Mouse (Mus musculus) midbrain, embryonic 16.5 days (tissue): Measurements from ENCODE around the gene Gfpt2. TPM values are rescaled to one million over a fixed set of nuclear protein-coding genes. Genes with fewer than 3 reads are reported as not detected.

ENCODE experiments used
- ATAC-seq: fragments of 200-750 bp; cut with Nextera tagmentation; 2 replicates; pipeline ENCODE4 v1.8.0; 2017; ENCODE audit warnings: moderate TSS enrichment
- H3K27ac ChIP-seq: fragments of 300-500 bp; sonication (generic); 2 replicates; pipeline ENCODE4 v1.5.1; 2014; ENCODE audit warnings: mild to moderate bottlenecking, low read length, mixed read lengths
- H3K27me3 ChIP-seq: fragments of 300-500 bp; sonication (generic); 2 replicates; pipeline ENCODE4 v1.6.1; 2014; ENCODE audit warnings: low read depth, low read length, mixed read lengths; ENCODE audit not compliant: control insufficient read depth, insufficient read depth
- H3K36me3 ChIP-seq: fragments of 300-500 bp; sonication (generic); 2 replicates; pipeline ENCODE4 v1.6.1; 2014; ENCODE audit warnings: mild to moderate bottlenecking, low read length, moderate library complexity, mixed read lengths; ENCODE audit not compliant: control insufficient read depth, insufficient read depth
- H3K4me1 ChIP-seq: fragments of 300-500 bp; sonication (generic); 2 replicates; pipeline ENCODE4 v1.6.1; 2014; ENCODE audit warnings: mild to moderate bottlenecking, low read length, mixed read lengths; ENCODE audit not compliant: control insufficient read depth, insufficient read depth
- H3K4me2 ChIP-seq: fragments of 300-500 bp; sonication (generic); 2 replicates; pipeline ENCODE4 v1.6.1; 2014; ENCODE audit warnings: mild to moderate bottlenecking, low read length, mixed read lengths
- H3K4me3 ChIP-seq: fragments of 300-500 bp; sonication (generic); 2 replicates; pipeline ENCODE4 v1.5.1; 2014; ENCODE audit warnings: low read depth, mild to moderate bottlenecking, low read length, moderate library complexity, mixed read lengths
- H3K9ac ChIP-seq: fragments of 300-500 bp; sonication (generic); 2 replicates; pipeline ENCODE4 v1.6.1; 2014; ENCODE audit warnings: low read depth, low read length, mixed read lengths
- H3K9me3 ChIP-seq: fragments of 300-500 bp; sonication (generic); replicated peaks from 2 replicates; pipeline ENCODE4 v1.6.1; 2014; ENCODE audit warnings: mild to moderate bottlenecking, low read length, mixed read lengths; ENCODE audit not compliant: control insufficient read depth, poor library complexity, severe bottlenecking
- WGBS: fragments of 180-500 bp; shearing (Covaris S2); extraction: QIAGEN DNeasy Blood & Tissue Kit; methylation state at CpG from one replicate; pipeline ENCODE4 v1.1.7; 2014; 5-methylcytosine and 5-hydroxymethylcytosine counted together
- polyA plus RNA-seq: library from polyadenylated mRNA; unstranded; fragments of >200 nt; fragmentation: Nextera tagmentation; extraction: Ambion mirVana; gene quantifications from 2 replicates; pipeline ENCODE4 v1.2.1, GENCODE M21; 2015

Gene Gfpt2
- polyA plus RNA-seq, 1 experiment from 2014 or later: 6.6 TPM

- no peak overlapping the region for H3K4me3 ChIP-seq
- no peak overlapping the region for H3K9ac ChIP-seq
- H3K36me3 ChIP-seq: peaks cover 13% of the 10 kb centered on the region; the same call in 1 of the 2 replicates
- WGBS: 69% methylated on average over 5 of the region's 5 CpGs
- no peak for ATAC-seq
- H3K27ac ChIP-seq: no peak overlapping the region
- H3K4me1 ChIP-seq: 0 out of 2 replicates have a peak, but pooled peaks cover 2% of the 10 kb centered on the region
- H3K4me2 ChIP-seq: no peak overlapping the region
- no peaks in the 10 kb centered on the region for H3K9me3 ChIP-seq
- no peaks in the 10 kb centered on the region for H3K27me3 ChIP-seq
Measured at GRCm38 (mm10) chr11:49855144-49855543, 61.2 kb downstream of the Gfpt2 start.

GRCm38 (mm10) chr11:49861139-49861538 is 67.2 kb downstream of the Gfpt2 start:
- no peaks in the 10 kb centered on the region for H3K9me3 ChIP-seq
- no peaks in the 10 kb centered on the region for H3K4me1 ChIP-seq
- whole genome bisulfite sequencing: 92% methylated on average over 4 of the region's 4 CpGs
- H3K27ac ChIP-seq: no peak overlapping the region
- no peak overlapping the region for H3K4me2 ChIP-seq
- no peaks in the 10 kb centered on the region for H3K27me3 ChIP-seq
- H3K9ac ChIP-seq: no peak overlapping the region
- ATAC-seq: no peak
- no peak overlapping the region for H3K4me3 ChIP-seq
- H3K36me3 ChIP-seq: peaks cover 6% of the 10 kb centered on the region; the same call in 1 of the 2 replicates

- no peaks in the 10 kb centered on the region for H3K9me3 ChIP-seq
- no peaks in the 10 kb centered on the region for H3K27me3 ChIP-seq
- no peak overlapping the region for H3K9ac ChIP-seq
- no peak overlapping the region for H3K27ac ChIP-seq
- H3K4me1 ChIP-seq: no peaks in the 10 kb centered on the region
- H3K36me3 ChIP-seq: 0 out of 2 replicates have a peak, but pooled peaks cover 2% of the 10 kb centered on the region
- H3K4me3 ChIP-seq: no peak overlapping the region
- no peak overlapping the region for H3K4me2 ChIP-seq
- ATAC-seq: no peak
Measured at GRCm38 (mm10) chr11:49863926-49864325, 69.9 kb downstream of the Gfpt2 start.

GRCm38 (mm10) chr11:49867320-49867719 is 73.3 kb downstream of the Gfpt2 start:
- no peak for ATAC-seq
- WGBS: 87% methylated on average over 5 of the region's 5 CpGs
- H3K4me1 ChIP-seq: no peaks in the 10 kb centered on the region
- no peaks in the 10 kb centered on the region for H3K9me3 ChIP-seq
- no peak overlapping the region for H3K4me2 ChIP-seq
- H3K36me3 ChIP-seq: peaks cover 2% of the 10 kb centered on the region
- no peak overlapping the region for H3K9ac ChIP-seq
- no peak overlapping the region for H3K4me3 ChIP-seq
- no peak overlapping the region for H3K27ac ChIP-seq
- H3K27me3 ChIP-seq: no peaks in the 10 kb centered on the region

DNA sequence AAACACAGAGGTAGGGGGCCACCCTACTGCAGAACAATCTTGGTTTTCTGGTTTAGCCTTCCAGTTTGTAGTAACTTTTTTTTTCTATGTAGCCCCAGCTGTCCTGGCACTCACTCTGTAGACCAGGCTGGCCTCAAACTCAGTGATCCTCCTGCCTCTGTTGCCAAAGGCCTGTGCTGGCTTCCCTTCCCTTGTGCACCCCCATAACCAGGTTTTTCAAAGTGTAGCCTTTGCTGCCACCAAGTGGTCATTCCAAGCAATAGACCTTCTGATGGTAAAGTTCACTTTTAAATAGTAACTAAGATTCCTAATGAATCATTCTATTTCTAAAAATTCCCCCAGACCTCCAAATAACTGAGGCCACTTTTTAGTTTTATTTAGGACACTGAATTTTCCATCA is 75.8 kb downstream of the Gfpt2 start:
- Histone ChIP-seq H3K27me3 (no peaks in the 10 kb centered on the region), H3K4me2 (no peak overlapping the region), H3K36me3 (peaks cover 9% of the 10 kb centered on the region), H3K27ac (no peak overlapping the region), H3K9ac (no peak overlapping the region), H3K9me3 (no peaks in the 10 kb centered on the region), H3K4me1 (no peaks in the 10 kb centered on the region), H3K4me3 (no peak overlapping the region)
- ATAC-seq: peak; percentile 66; the same call in 1 of the 2 replicates

DNA sequence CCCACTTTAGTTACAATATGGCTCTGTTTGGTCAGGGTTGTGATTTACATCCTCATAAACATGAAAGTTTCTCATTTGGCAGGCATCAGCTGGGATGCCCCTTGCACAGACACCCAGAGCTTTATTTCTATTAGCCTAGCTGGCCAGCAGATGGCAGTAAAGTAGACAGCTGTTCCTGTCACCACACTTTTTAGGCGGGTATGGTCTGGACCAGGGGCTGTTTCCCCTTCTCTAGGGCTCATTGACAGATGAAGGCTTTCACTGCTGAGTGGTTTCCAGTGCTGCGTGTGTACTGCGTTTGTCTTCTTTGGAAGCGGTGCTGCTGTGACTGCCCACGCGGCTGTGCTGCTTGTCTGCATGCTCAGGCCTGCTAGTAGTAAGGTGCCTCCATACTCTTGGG is 77.9 kb downstream of the Gfpt2 start:
- no peak overlapping the region for H3K27ac ChIP-seq
- peaks cover 9% of the 10 kb centered on the region for H3K36me3 ChIP-seq
- H3K4me2 ChIP-seq: no peak overlapping the region
- no peaks in the 10 kb centered on the region for H3K27me3 ChIP-seq
- H3K9ac ChIP-seq: no peak overlapping the region
- no peaks in the 10 kb centered on the region for H3K9me3 ChIP-seq
- peak; percentile 66; the same call in 1 of the 2 replicates for ATAC-seq
- H3K4me3 ChIP-seq: no peak overlapping the region
- H3K4me1 ChIP-seq: no peaks in the 10 kb centered on the region
- 67% methylated on average over 6 of the region's 6 CpGs for WGBS

- Histone ChIP-seq H3K27ac (no peak overlapping the region), H3K36me3 (peaks cover 9% of the 10 kb centered on the region), H3K9ac (no peak overlapping the region), H3K27me3 (no peaks in the 10 kb centered on the region), H3K4me3 (no peak overlapping the region), H3K9me3 (no peaks in the 10 kb centered on the region), H3K4me2 (no peak overlapping the region), H3K4me1 (no peaks in the 10 kb centered on the region)
- ATAC-seq: no peak
- 90% methylated on average over 6 of the region's 6 CpGs for WGBS
Measured at GRCm38 (mm10) chr11:49872779-49873178, 78.8 kb downstream of the Gfpt2 start.

DNA sequence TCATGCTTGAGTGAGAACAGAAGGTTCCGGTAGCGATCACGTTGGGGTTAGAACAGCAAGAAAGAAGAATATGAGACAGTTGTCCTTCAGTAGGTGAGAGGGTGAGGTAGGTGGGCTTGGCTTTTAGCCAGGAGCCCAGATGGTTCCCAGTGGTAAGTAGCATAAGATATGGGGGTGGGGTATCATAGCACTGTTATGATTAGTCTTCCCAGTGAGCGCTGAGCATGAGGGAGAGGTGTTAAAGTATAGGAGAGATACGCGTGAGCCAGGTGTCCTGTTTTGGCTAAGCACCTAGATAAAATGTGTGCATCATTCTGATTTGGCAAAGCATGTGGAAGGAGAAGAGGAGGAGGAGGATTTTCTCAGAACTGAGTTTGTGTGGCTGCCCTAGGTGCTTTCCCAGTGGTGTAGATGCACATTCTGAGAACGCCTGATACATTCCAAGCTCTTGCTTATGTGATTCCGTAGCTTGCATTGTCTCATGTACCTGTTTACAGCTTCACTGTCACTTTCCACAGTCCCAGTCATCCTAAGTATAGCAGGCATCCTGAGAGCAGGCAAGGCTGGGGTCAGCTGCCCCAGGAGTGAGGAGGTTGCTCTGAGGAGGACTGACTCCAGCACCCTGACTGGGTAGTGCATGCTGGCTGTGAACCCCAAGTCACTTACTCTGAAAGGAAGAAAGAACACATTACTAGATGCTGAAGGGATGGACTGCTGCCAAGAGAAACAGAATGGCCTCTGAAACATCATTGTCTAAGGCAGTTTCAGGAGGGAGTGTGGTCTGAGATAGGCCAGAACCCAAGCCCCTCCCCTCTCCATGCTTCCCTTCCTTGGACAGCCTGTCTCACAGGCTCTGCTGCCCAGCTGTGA is 83.2 kb downstream of the Gfpt2 start:
- 86% methylated on average over 8 of the region's 8 CpGs for WGBS
- H3K36me3 ChIP-seq: peaks cover 14% of the 10 kb centered on the region
- no peak overlapping the region for H3K4me3 ChIP-seq
- H3K9me3 ChIP-seq: no peaks in the 10 kb centered on the region
- no peak overlapping the region for H3K27ac ChIP-seq
- no peak overlapping the region for H3K4me2 ChIP-seq
- H3K9ac ChIP-seq: no peak overlapping the region
- no peaks in the 10 kb centered on the region for H3K4me1 ChIP-seq
- ATAC-seq: no peak
- H3K27me3 ChIP-seq: no peaks in the 10 kb centered on the region

DNA sequence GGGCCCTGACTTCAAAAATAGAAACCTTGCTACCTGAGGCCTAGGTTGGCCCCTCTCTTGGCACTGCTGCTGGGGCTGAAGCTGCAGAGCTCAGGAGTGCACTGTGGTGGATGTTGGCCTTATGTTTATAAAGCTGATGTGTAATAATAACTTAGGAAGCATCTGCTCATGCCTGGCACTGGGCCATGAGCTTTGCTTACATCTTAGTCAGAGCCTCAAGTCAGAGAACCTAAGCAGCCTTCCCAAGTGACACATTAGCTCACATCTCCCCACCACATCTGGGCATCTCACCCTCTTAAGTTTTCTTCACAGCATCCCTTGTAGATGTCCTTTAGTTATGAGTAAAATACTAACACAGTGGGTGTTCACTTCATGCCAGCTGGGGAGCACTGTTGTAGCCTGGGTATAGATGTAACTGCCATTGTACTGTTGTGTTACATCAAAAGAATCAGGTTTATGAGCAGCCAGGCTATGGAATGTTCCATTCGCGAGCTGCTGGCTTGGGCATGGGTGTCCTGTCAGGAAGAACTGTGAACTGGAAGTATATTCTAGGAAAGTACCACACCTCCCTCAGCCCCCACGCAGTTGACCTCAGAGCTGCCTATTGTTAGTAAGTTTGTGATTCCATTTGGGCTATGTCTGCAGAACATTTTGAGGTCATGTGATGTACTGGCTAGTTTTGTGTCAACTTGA is 86.1 kb downstream of the Gfpt2 start:
- Histone ChIP-seq H3K4me3 (no peak overlapping the region), H3K9me3 (no peaks in the 10 kb centered on the region), H3K27ac (no peak overlapping the region), H3K36me3 (peaks cover 7% of the 10 kb centered on the region; the same call in 1 of the 2 replicates), H3K9ac (no peak overlapping the region), H3K4me1 (no peaks in the 10 kb centered on the region), H3K4me2 (no peak overlapping the region), H3K27me3 (no peaks in the 10 kb centered on the region)
- ATAC-seq: no peak
- 97% methylated on average over 3 of the region's 3 CpGs for WGBS
